Mouse (Mus musculus) E14TG2a.4 (cell line): ENCODE data around the gene Gpr141.
"Not testable (repeated sequence)": the region's sequence is repeated elsewhere in the genome, so short reads cannot be mapped to it uniquely, and the experiment has no call there.

Experiments
- H3K27me3 ChIP-seq: 2 replicates; pipeline ENCODE4 v1.6.1; 2014; ENCODE audit warnings: low read length, control low read depth; ENCODE audit not compliant: insufficient read depth
- H3K36me3 ChIP-seq: 2 replicates; pipeline ENCODE4 v1.6.1; 2014; ENCODE audit warnings: low read length, control low read depth; ENCODE audit not compliant: insufficient read depth
- H3K4me1 ChIP-seq: replicated peaks from 2 replicates; pipeline ENCODE4 v1.6.1; 2014; ENCODE audit warnings: low read depth, low read length, control low read depth
- H3K4me3 ChIP-seq: replicated peaks from 2 replicates; pipeline ENCODE4 v1.5.1; 2014; ENCODE audit warnings: mild to moderate bottlenecking, low read length
- H3K9me3 ChIP-seq: 2 replicates; pipeline ENCODE4 v1.6.1; 2014; ENCODE audit warnings: low read length, control low read depth
- CTCF ChIP-seq: conservative IDR thresholded peaks from 2 replicates; pipeline ENCODE4 v1.5.1; 2014; ENCODE audit warnings: low read length
- NANOG ChIP-seq: IDR thresholded peaks from 2 replicates; pipeline ENCODE4 v1.6.1; 2014; ENCODE audit warnings: borderline replicate concordance, low read length, mixed read lengths
- POU5F1 ChIP-seq: IDR thresholded peaks from 2 replicates; pipeline ENCODE4 v1.6.1; 2014; ENCODE audit warnings: low read length, borderline replicate concordance

The Gpr141 gene

DNA sequence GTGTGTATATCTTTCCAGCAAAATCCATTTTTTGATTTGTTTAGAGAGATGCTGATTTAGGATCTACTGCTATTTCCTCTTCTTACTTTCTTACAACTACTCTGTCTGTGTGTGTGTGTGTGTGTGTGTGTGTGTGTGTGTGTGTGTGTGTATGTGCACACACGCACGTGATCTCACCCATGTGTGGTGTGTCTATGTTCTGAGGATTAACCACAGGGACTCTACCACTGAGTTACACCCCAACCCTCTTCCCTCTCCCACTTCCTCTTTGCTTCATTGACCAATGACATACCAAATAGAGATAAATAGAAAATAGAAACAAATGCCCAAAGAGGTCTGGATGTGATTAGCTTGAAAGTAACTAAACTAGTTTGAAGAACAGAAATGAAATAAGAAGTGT is 4.0 kb upstream of the Gpr141 start:
- Histone ChIP-seq H3K4me1 (no peaks in the 10 kb centered on the region), H3K36me3 (no peaks in the 10 kb centered on the region), H3K4me3 (no peak overlapping the region), H3K9me3 (no peaks in the 10 kb centered on the region), H3K27me3 (no peaks in the 10 kb centered on the region)
- no peak for TF ChIP-seq CTCF
- TF ChIP-seq NANOG, result no peak
- TF ChIP-seq POU5F1, result no peak

- Histone ChIP-seq H3K9me3 (no peaks in the 10 kb centered on the region), H3K4me3 (no peak overlapping the region), H3K27me3 (no peaks in the 10 kb centered on the region), H3K36me3 (no peaks in the 10 kb centered on the region), H3K4me1 (peaks cover 11% of the 10 kb centered on the region)
- TF ChIP-seq NANOG, result no peak
- TF ChIP-seq POU5F1, result no peak
- TF ChIP-seq CTCF, result no peak
These were observed 2.4 kb downstream of the Gpr141 start for GRCm38 (mm10) chr13:19821639-19822038.

DNA sequence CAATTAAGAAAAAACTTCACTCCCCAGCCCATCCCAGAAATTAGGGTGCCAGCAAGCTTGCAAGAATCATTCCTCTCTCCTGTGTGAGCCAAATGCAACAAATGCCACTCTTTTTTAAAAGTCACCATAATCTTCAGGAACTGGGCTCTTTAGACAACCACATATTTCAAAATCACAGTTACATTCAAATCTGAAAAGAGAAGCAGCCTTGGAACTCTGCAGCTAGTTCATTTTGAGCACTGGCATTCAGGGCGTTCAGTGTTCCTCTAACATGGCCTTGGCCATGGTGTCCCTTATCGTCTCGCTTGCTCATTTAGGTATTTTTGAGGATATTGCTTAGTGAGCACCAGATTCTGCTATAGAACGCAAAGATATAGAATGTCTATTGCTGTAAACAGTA is 4.1 kb downstream of the Gpr141 start:
- TF ChIP-seq POU5F1 (no peak), NANOG (no peak), CTCF (no peak)
- H3K4me1 ChIP-seq, result peaks cover 11% of the 10 kb centered on the region
- H3K9me3 ChIP-seq, result no peaks in the 10 kb centered on the region
- no peaks in the 10 kb centered on the region for H3K27me3 ChIP-seq
- no peaks in the 10 kb centered on the region for H3K36me3 ChIP-seq
- H3K4me3 ChIP-seq, result no peak overlapping the region

GRCm38 (mm10) chr13:19819243-19819642 is 4.8 kb downstream of the Gpr141 start:
- H3K27me3 ChIP-seq, result no peaks in the 10 kb centered on the region
- H3K9me3 ChIP-seq, result no peaks in the 10 kb centered on the region
- TF ChIP-seq CTCF, result no peak
- no peak for TF ChIP-seq NANOG
- TF ChIP-seq POU5F1, result no peak
- H3K36me3 ChIP-seq, result no peaks in the 10 kb centered on the region
- peaks cover 13% of the 10 kb centered on the region for H3K4me1 ChIP-seq
- no peak overlapping the region for H3K4me3 ChIP-seq

DNA sequence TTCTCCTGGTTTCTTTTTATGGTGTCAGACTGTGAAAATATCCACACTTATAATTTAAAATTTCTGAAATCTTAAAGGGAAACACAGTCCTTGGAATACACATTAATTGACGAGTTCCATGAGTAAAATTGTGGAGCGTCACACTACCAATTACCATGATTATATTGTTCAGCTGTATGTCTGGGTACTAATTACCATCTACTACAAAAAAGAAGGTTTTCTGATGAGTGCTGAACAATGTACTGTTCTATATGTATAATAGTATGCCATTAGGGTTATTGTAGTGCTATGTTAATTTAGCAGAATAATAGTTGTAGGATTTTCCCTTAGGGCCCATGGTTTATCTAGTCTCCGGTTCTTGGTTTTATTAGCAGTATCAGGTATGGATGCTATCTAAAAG is 29.1 kb downstream of the Gpr141 start:
- Histone ChIP-seq H3K27me3 (no peaks in the 10 kb centered on the region), H3K36me3 (no peaks in the 10 kb centered on the region), H3K9me3 (no peaks in the 10 kb centered on the region), H3K4me3 (no peak overlapping the region), H3K4me1 (no peaks in the 10 kb centered on the region)
- TF ChIP-seq CTCF (no peak), POU5F1 (no peak), NANOG (no peak)

- TF ChIP-seq NANOG (no peak), CTCF (no peak), POU5F1 (no peak)
- H3K4me1 ChIP-seq, result no peaks in the 10 kb centered on the region
- no peaks in the 10 kb centered on the region for H3K27me3 ChIP-seq
- no peaks in the 10 kb centered on the region for H3K36me3 ChIP-seq
- no peak overlapping the region for H3K4me3 ChIP-seq
- no peaks in the 10 kb centered on the region for H3K9me3 ChIP-seq
These were observed 29.6 kb downstream of the Gpr141 start for GRCm38 (mm10) chr13:19794486-19794885.

- H3K36me3 ChIP-seq, result no peaks in the 10 kb centered on the region
- no peaks in the 10 kb centered on the region for H3K27me3 ChIP-seq
- H3K4me3 ChIP-seq, result no peak overlapping the region
- H3K9me3 ChIP-seq, result no peaks in the 10 kb centered on the region
- TF ChIP-seq POU5F1 (no peak), CTCF (no peak), NANOG (no peak)
- H3K4me1 ChIP-seq, result no peaks in the 10 kb centered on the region
These were observed 30.3 kb downstream of the Gpr141 start for GRCm38 (mm10) chr13:19793761-19794160.

- not testable (repeated sequence) for H3K4me1 ChIP-seq, H3K27me3 ChIP-seq, H3K36me3 ChIP-seq, H3K4me3 ChIP-seq
- peaks cover 20% of the 10 kb centered on the region for H3K9me3 ChIP-seq
These were observed 36.1 kb downstream of the Gpr141 start for GRCm38 (mm10) chr13:19787946-19788345.

GRCm38 (mm10) chr13:19770163-19770562 is 53.9 kb downstream of the Gpr141 start:
- no peak for TF ChIP-seq CTCF
- no peak for TF ChIP-seq NANOG
- TF ChIP-seq POU5F1, result no peak
- H3K4me1 ChIP-seq, result no peaks in the 10 kb centered on the region
- H3K4me3 ChIP-seq, result no peak overlapping the region
- H3K9me3 ChIP-seq, result no peaks in the 10 kb centered on the region
- H3K27me3 ChIP-seq, result no peaks in the 10 kb centered on the region
- no peaks in the 10 kb centered on the region for H3K36me3 ChIP-seq

DNA sequence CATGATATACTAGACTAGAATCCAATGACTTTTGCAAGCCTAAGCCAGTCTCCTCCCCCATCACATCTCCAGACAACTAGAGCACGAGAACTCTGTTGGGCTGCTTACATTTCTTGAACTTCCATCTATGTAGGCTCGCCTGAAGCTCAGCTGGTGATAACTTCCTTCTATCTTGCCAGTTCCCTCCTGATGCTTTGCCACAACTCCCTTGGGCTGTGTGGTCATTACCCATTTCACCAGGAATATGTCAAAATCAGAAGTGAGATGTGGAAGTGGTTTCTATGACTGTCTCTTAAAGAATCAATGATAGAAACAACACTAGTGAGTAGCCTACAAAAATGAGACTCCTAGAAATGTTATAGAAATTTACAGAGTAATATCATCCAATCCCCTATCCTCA is 56.9 kb downstream of the Gpr141 start:
- Histone ChIP-seq H3K27me3 (no peaks in the 10 kb centered on the region), H3K4me1 (no peaks in the 10 kb centered on the region), H3K36me3 (no peaks in the 10 kb centered on the region), H3K9me3 (no peaks in the 10 kb centered on the region), H3K4me3 (no peak overlapping the region)
- TF ChIP-seq CTCF, result no peak
- no peak for TF ChIP-seq NANOG
- no peak for TF ChIP-seq POU5F1
